Mouse (Mus musculus): ENCODE measurements around the gene Heg1.

GRCm38 (mm10) chr16:33655443-33655842 lies 28.7 kb upstream of the Heg1 start:
- no peak for TF ChIP-seq CTCF (conservative IDR thresholded peaks at IDR 0.05; ENCODE audit: low read length)
- TF ChIP-seq NANOG (IDR thresholded peaks at IDR 0.05; ENCODE audit: borderline replicate concordance, low read length) = no peak

All from E14TG2a.4 (cell line).